Comparison of ENCODE assay signal across 7 mouse cellular contexts in genomic region chr3:107233351-107233813, GRCm38 (mm10). TPM values are rescaled to one million over a fixed set of nuclear protein-coding genes. Genes with fewer than 3 reads are reported as not detected.
A peak's percentile ranks its signal among the peaks of the same experiment; 100 is the strongest.
DNase-seq lines count a peak whose midpoint lies in the region; ATAC-seq lines count a peak whose summit lies in the region.

No protein-coding gene starts in this region.

- peak; percentile 78 to 85 for DNase-seq in cerebellum, postnatal 4 days (ENCODE audit: low spot score in 2 of 2)
- DNase-seq in gastrocnemius, adult 8-10 months (ENCODE audit: low spot score in 2 of 2), result peak; percentile 37 to 46
- peak; percentile 99 for DNase-seq in induced T-regulatory cell, adult 2 months (ENCODE audit: low read depth)
- peak; percentile 78 to 84 for DNase-seq in left cerebral cortex, postnatal 10 days (ENCODE audit: extremely low spot score in 1 of 2, low spot score in 2 of 2)
- DNase-seq in spleen, adult 12 weeks (ENCODE audit: low spot score), result peak; percentile 57

- 4% methylated on average over 11 of the region's 11 CpGs for WGBS in midbrain, embryonic 12.5 days

- H3K9me3 ChIP-seq in midbrain, embryonic 12.5 days, result no peaks in the 10 kb centered on the region

- intact Hi-C loops in left cerebral cortex, postnatal 10 days (cut with DNase I), result loop anchor here (1.0 to 10.0 kb wide), 3 partner anchors 41 to 229 kb away; no protein-coding TSS in a partner anchor

- no peak overlapping the region for H3K27ac ChIP-seq in midbrain, embryonic 12.5 days (replicated peaks)

- H3K27me3 ChIP-seq in midbrain, embryonic 12.5 days, result peaks cover 5% of the 10 kb centered on the region; the same call in 1 of the 2 replicates

- 0 out of 2 replicates have a peak overlapping the region, but pooled peaks have one; percentile 24 for H3K4me2 ChIP-seq in midbrain, embryonic 12.5 days (replicated peaks)

- no peaks in the 10 kb centered on the region for H3K4me1 ChIP-seq in midbrain, embryonic 12.5 days

- ATAC-seq in activated CD4-positive, CD25-positive, alpha-beta regulatory T cell, adult 4 months, result peak; percentile 97
- ATAC-seq in midbrain, embryonic 12.5 days (ENCODE audit: low FRiP score, low read depth), result peak; percentile 57; the same call in 1 of the 2 replicates

- H3K36me3 ChIP-seq in midbrain, embryonic 12.5 days, result no peaks in the 10 kb centered on the region

- H3K4me3 ChIP-seq in midbrain, embryonic 12.5 days, result no peak overlapping the region

- H3K9ac ChIP-seq in midbrain, embryonic 12.5 days (replicated peaks), result 0 out of 2 replicates have a peak overlapping the region, but pooled peaks have one; percentile 15

RNA-seq across cellular contexts. Expression of gene A630076J17Rik, which starts 3.0 kb away (rescaled TPM):
- not detected for polyA plus RNA-seq in activated CD4-positive, CD25-positive, alpha-beta regulatory T cell, adult 4 months (2017; shearing (Covaris generic))
- total RNA-seq in gastrocnemius, adult 8-10 months (2022), result not detected
- not detected for total RNA-seq in left cerebral cortex, postnatal 10 days (2021)
- not detected in 2 replicates for polyA plus RNA-seq in midbrain, embryonic 12.5 days (2016; fragmentation: Nextera tagmentation; extraction: Ambion mirVana)

RNA-seq across cellular contexts. Expression of gene Prok1, which starts 6.1 kb away (rescaled TPM):
- polyA plus RNA-seq in activated CD4-positive, CD25-positive, alpha-beta regulatory T cell, adult 4 months (2017; shearing (Covaris generic)), result under 1 TPM; 0.15 to 0.33 TPM
- total RNA-seq in gastrocnemius, adult 8-10 months (2022), result not detected
- not detected for total RNA-seq in left cerebral cortex, postnatal 10 days (2021)
- not detected in 2 replicates for polyA plus RNA-seq in midbrain, embryonic 12.5 days (2016; fragmentation: Nextera tagmentation; extraction: Ambion mirVana)

RNA-seq across cellular contexts. Expression of gene Cym, which starts 11.8 kb away (rescaled TPM):
- under 1 TPM in 1 of 2 experiments, not detected in 1; 0.90 TPM for polyA plus RNA-seq in activated CD4-positive, CD25-positive, alpha-beta regulatory T cell, adult 4 months (2017; shearing (Covaris generic))
- not detected for total RNA-seq in gastrocnemius, adult 8-10 months (2022)
- under 1 TPM in 1 of 2 experiments, not detected in 1; 0.28 TPM for total RNA-seq in left cerebral cortex, postnatal 10 days (2021)
- not detected in 2 replicates for polyA plus RNA-seq in midbrain, embryonic 12.5 days (2016; fragmentation: Nextera tagmentation; extraction: Ambion mirVana)

RNA-seq across cellular contexts. Expression of gene Lamtor5, which starts 45.3 kb away (rescaled TPM):
- polyA plus RNA-seq in activated CD4-positive, CD25-positive, alpha-beta regulatory T cell, adult 4 months (2017; shearing (Covaris generic)), result 100 to 1,000 TPM; 223 to 224 TPM
- 10 to 100 TPM; 53.4 to 72.8 (median 63.4) TPM for total RNA-seq in gastrocnemius, adult 8-10 months (2022)
- total RNA-seq in left cerebral cortex, postnatal 10 days (2021), result 10 to 100 TPM; 57.2 to 63.4 TPM
- polyA plus RNA-seq in midbrain, embryonic 12.5 days (2016; fragmentation: Nextera tagmentation; extraction: Ambion mirVana), result 160 and 167 TPM in 2 replicates

RNA-seq across cellular contexts. Expression of gene Kcna10, which starts 50.5 kb away (rescaled TPM):
- polyA plus RNA-seq in activated CD4-positive, CD25-positive, alpha-beta regulatory T cell, adult 4 months (2017; shearing (Covaris generic)), result not detected
- not detected for total RNA-seq in gastrocnemius, adult 8-10 months (2022)
- not detected for total RNA-seq in left cerebral cortex, postnatal 10 days (2021)
- polyA plus RNA-seq in midbrain, embryonic 12.5 days (2016; fragmentation: Nextera tagmentation; extraction: Ambion mirVana), result not detected in 2 replicates

Comparison
In these comparisons a context has a peak if more than half of its experiments do, and no peak if none do; other contexts are left out.
1. DNase-seq: peak in every context shown above with its lines; median percentile 99 in induced T-regulatory cell, adult 2 months; 82 in cerebellum, postnatal 4 days; 81 in left cerebral cortex, postnatal 10 days; 57 in spleen, adult 12 weeks; 42 in gastrocnemius, adult 8-10 months.